Mouse (Mus musculus) ES-E14 (cell line): ENCODE measurements around the gene Ubxn2a. TPM values are rescaled to one million over a fixed set of nuclear protein-coding genes. Genes with fewer than 3 reads are reported as not detected.
A peak's percentile ranks its signal among the peaks of the same experiment; 100 is the strongest.

Experiments
- DNase-seq: peaks from one replicate; pipeline ENCODE4 v3.0.0-alpha.2; 2013; ENCODE audit warnings: low read depth, low spot score
- H3K27ac ChIP-seq: 2 replicates; pipeline ENCODE4 v1.5.1; 2012; ENCODE audit warnings: low read depth, mild to moderate bottlenecking, low read length, moderate library complexity, mixed read lengths; ENCODE audit not compliant: poor library complexity, insufficient read depth, severe bottlenecking
- H3K36me3 ChIP-seq: 2 replicates; pipeline ENCODE4 v1.6.1; 2012; ENCODE audit warnings: mild to moderate bottlenecking, low read length, moderate library complexity, mixed read lengths; ENCODE audit not compliant: control insufficient read depth, poor library complexity, insufficient read depth, severe bottlenecking
- H3K4me1 ChIP-seq, 2 experiments: fragments of 150-350 bp in 1 of 2; sonication (generic) in 1 of 2; 2 replicates each; pipeline ENCODE4 v1.6.1; 2012; ENCODE audit warnings: low read length in 2 of 2, mild to moderate bottlenecking in 1 of 2, mixed read lengths in 1 of 2; ENCODE audit not compliant: control insufficient read depth in 2 of 2, insufficient read depth in 2 of 2, poor library complexity in 1 of 2
- H3K4me3 ChIP-seq, 2 experiments: fragments of 150-350 bp in 1 of 2; sonication (generic) in 1 of 2; 2 replicates each; pipeline ENCODE4 v1.5.1; 2012; ENCODE audit warnings: low read length in 2 of 2, low read depth in 1 of 2, mild to moderate bottlenecking in 1 of 2, mixed read lengths in 1 of 2; ENCODE audit not compliant: insufficient read depth in 1 of 2, poor library complexity in 1 of 2, severe bottlenecking in 1 of 2
- H3K9ac ChIP-seq: 2 replicates; pipeline ENCODE4 v1.6.1; 2012; ENCODE audit warnings: low read depth, mild to moderate bottlenecking, low read length, mixed read lengths; ENCODE audit not compliant: poor library complexity, insufficient read depth, severe bottlenecking
- H3K9me3 ChIP-seq: fragments of 150-350 bp; sonication (generic); 2 replicates; pipeline ENCODE4 v1.6.1; 2012; ENCODE audit warnings: low read depth, mild to moderate bottlenecking, low read length; ENCODE audit not compliant: control insufficient read depth, insufficient read depth
- CHD2 ChIP-seq: IDR thresholded peaks from 2 replicates; pipeline ENCODE4 v1.6.1; 2014; ENCODE audit warnings: mild to moderate bottlenecking, low read depth, low read length, inconsistent platforms
- HCFC1 ChIP-seq: IDR thresholded peaks from 2 replicates; pipeline ENCODE4 v1.6.1; 2012; ENCODE audit warnings: low read length, inconsistent platforms, borderline replicate concordance; ENCODE audit not compliant: insufficient read depth
- MAFK ChIP-seq: IDR thresholded peaks from 2 replicates; pipeline ENCODE4 v1.6.1; 2014; ENCODE audit warnings: mild to moderate bottlenecking, low read depth, low read length, inconsistent platforms; ENCODE audit not compliant: insufficient read depth
- ZC3H11A ChIP-seq: IDR thresholded peaks from 2 replicates; pipeline ENCODE4 v1.6.1; 2012; ENCODE audit warnings: low read depth, mild to moderate bottlenecking, inconsistent platforms, low read length, borderline replicate concordance
- ZNF384 ChIP-seq: IDR thresholded peaks from 2 replicates; pipeline ENCODE4 v1.6.1; 2012; ENCODE audit warnings: low read depth, low read length, inconsistent platforms
- in situ Hi-C, 2 experiments: fragments of 600-800 bp; cut with MboI; formaldehyde crosslinking; loops; one replicate each; pipeline ENCODE4 v1.15.1; 2025; ENCODE audit warnings: low sequenced_read_pairs in 2 of 2, inconsistent platforms in 1 of 2; ENCODE audit not compliant: unreplicated experiment in 2 of 2
- total RNA-seq: library from RNA; depleted of rRNA; stranded (reverse); fragments of 300-350 nt; gene quantifications from 2 replicates; pipeline ENCODE4 v1.2.3, GENCODE M21; 2012

The Ubxn2a gene
- total RNA-seq, 1 experiment: 93.7 TPM

DNA sequence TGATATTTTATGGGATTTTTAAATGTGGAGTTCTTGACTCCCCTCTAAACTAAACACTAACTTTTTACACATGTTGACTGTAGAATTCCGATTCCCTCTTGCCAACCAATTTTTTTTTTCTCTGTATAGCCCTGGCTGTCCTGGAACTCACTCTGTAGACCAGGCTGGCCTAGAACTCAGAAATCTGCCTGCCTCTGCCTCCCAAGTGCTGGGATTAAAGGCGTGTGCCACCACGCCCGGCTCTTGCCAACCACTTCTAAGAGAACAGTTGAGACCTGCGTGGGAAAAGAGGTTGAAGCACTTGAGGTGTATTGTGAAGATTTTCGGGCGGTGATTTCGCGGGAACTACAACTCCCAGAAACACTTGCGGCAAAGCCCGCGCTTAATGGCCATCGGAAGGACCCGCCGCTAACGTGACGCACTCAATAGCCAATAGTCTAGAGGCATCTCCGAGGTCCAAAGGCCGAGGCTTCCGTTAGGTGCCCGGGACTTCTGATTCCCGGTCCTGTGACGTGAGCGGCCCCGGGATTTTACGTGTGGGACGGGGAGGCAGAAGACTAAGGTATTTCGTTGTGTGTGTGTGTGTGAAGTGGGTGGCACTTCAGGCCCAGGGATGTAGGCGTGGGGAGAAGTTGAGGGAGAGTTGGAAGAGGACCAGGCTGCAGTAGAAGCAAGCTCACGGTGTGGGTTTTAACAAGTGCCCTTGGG, 64.5 kb downstream of the Ubxn2a start, which contains the start of gene Wdcp:
TSS of gene Wdcp (plus strand) at position 414 of the 708 bp plus-strand sequence.
- DNase-seq: peak; percentile 85
- peak within 1 kb of the TSS; percentile 93 to 97 for H3K4me3 ChIP-seq
- no peak within 1 kb of the TSS for H3K27ac ChIP-seq
- in situ Hi-C loops: no loop called here
- H3K36me3 ChIP-seq: peaks cover 2% of the 10 kb centered on the region; the same call in 1 of the 2 replicates
- peaks cover 6% of the 10 kb centered on the region in 2 experiments; a peak in 2 of 4 replicates for H3K4me1 ChIP-seq
- H3K9ac ChIP-seq: peak within 1 kb of the TSS; percentile 86
- peak; percentile 64 for TF ChIP-seq CHD2
- peak; percentile 90 for TF ChIP-seq HCFC1
- TF ChIP-seq ZNF384: no peak
- no peaks in the 10 kb centered on the region for H3K9me3 ChIP-seq

DNA sequence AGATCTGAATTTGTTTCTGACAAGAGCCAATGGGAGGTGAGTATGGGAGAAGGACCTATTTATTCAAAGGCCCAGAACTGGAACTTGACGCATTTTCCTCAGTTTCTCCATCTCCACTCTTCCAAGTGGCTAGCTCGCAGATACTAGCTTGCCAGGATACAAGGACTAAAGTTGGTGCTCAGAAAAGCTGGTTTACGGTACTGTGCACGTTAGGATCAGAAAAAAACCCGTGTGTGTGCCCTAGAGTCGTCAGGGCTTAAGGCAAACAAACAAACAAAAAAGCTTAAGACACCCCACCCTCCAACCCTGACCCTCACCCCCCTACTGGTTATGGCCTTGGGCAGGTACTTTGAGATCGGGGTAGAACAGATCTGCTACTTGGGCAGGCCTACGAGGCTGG, 65.0 kb downstream of the Ubxn2a start:
- Histone ChIP-seq H3K27ac (no peak overlapping the region), H3K4me1 (peaks cover 6% of the 10 kb centered on the region in 2 experiments; a peak in 2 of 4 replicates), H3K9me3 (no peaks in the 10 kb centered on the region), H3K36me3 (peaks cover 2% of the 10 kb centered on the region; the same call in 1 of the 2 replicates), H3K9ac (no peak overlapping the region), H3K4me3 (no peak overlapping the region)
- no peak for DNase-seq
- in situ Hi-C loops: no loop called here
- TF ChIP-seq HCFC1 (no peak), MAFK (no peak)

DNA sequence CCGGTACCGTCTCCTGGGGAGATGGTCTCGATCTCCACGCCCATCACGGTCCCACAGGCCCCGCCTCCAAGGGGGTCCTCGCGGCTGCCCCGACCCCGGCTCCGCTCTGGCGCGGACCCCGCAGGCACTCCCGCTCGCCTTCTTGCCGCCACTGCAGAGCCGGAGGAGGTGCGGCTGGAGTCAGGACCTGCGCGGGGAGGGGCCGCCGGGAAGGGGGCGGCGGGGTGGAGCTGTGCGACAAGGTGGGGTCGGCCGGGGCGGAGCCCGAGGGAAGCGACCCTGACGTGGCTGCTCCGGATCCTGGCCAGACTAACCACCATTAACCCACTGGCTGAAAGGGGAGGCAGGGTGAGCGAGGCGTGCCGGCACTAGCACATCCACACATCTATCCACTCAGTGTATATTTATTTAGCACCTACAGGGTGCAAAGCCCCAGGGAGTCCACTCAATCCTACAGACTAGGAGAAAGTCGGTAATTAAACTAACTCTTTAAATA, 66.1 kb downstream of the Ubxn2a start, which contains the start of gene Fkbp1b:
TSS of gene Fkbp1b (minus strand) at position 200 of the 496 bp plus-strand sequence.
- Histone ChIP-seq H3K9ac (peak within 1 kb of the TSS; percentile 66), H3K4me1 (peaks cover 6% of the 10 kb centered on the region in 2 experiments; a peak in 2 of 4 replicates), H3K36me3 (no peaks in the 10 kb centered on the region), H3K27ac (no peak within 1 kb of the TSS), H3K9me3 (no peaks in the 10 kb centered on the region), H3K4me3 (peak within 1 kb of the TSS; percentile 72 to 80)
- TF ChIP-seq CHD2 (no peak), ZNF384 (no peak), ZC3H11A (no peak), MAFK (no peak), HCFC1 (0 out of 2 replicates have a peak, but pooled peaks have one; percentile 52)
- no peak for DNase-seq
- in situ Hi-C loops: no loop called here

DNA sequence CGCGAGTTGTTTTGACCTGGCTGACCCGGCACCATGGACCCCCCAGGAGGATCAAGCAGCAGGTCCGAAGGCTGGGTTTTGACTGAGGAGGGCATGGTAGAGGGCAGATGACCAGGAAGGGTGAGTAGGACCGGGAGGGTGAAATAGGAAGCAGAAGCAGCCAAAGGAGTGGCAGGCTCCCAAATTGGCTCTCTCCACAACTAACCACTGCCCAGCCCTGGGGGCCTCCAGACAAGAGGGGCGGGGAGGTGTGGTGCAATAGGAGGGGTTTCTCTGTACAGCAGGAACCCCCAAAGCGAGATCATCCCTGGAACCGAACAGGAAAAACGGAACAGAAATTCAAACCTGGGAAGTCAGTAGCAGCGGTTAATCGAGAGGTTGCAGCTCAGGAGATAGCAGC, 66.8 kb downstream of the Ubxn2a start:
- Histone ChIP-seq H3K9ac (peak overlapping the region; percentile 66), H3K36me3 (no peaks in the 10 kb centered on the region), H3K4me1 (peaks cover 6% of the 10 kb centered on the region in 2 experiments; a peak in 2 of 4 replicates), H3K4me3 (peak overlapping the region; percentile 72 to 80), H3K9me3 (no peaks in the 10 kb centered on the region), H3K27ac (no peak overlapping the region)
- no peak for DNase-seq
- in situ Hi-C loops: no loop called here
- TF ChIP-seq HCFC1: no peak
- TF ChIP-seq CHD2: no peak
- no peak for TF ChIP-seq ZNF384
- no peak for TF ChIP-seq MAFK
- TF ChIP-seq ZC3H11A: no peak
